Mouse (Mus musculus): ENCODE results near the gene Gm12830. TPM values are rescaled to one million over a fixed set of nuclear protein-coding genes. Genes with fewer than 3 reads are reported as not detected.

Gene Gm12830
- total RNA-seq, 2 experiments from 2014 or later, result not detected

GRCm38 (mm10) chr4:114844600-114844999 lies 23.1 kb downstream of the Gm12830 start:
- DNase-seq, result no peak

DNA sequence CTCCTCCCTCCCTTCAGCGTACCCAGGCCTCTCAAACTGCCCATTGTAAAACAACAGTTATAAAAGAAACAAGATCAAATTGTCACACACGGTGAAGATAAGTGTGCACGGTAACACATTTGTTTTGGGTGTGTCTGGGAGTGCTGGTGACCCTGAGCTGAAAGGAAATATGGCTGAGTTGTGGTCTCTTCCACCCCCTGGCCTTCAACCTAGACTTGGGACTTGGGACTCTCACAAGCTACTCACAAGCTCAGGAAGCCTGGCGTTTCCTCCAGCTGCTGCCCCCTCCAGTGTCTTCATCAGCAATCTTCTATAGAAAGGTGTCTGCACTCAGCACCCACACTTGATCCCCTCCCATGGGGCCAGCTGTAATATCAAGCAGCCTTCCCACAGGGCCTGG lies 24.1 kb downstream of the Gm12830 start:
- DNase-seq, result no peak

DNA sequence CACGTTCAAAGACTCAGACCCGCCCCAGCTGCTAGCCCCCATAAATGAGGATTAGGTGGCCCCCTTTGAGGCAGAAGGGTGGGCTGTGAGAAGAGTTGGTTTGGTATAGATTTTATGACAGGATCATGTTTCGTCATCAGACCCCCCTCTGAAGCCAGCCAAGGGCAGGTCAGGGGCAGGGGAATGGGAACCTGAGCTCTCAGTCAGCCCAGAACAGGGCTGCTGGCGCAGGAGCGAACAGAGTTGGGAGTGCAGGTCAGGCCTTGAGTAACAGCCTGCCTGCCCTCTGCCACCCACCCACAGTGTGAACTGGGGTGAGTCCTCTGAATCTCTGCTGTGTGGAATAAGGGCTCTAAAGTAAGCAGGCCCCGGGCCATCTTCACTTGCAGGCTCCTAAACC lies 25.2 kb downstream of the Gm12830 start:
- no peak for DNase-seq

DNA sequence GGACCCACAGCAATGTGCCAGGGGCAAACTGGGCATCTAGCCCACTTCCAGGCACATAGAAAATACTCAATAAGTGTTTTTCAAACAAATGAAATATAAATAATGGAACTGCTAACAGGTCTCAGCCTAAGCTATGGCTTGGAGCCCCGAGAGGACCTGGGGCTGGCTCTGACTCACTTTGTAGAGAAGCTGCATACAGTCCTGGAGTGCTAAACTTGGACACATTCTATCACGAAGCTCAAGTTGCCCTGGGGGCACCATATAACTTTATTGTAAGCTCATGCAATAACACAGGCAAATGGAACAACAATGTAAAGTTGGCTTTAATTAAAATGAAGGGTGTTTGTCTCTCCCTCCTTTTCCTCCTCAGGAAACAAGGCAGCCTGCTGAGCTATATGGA lies 32.4 kb downstream of the Gm12830 start:
- DNase-seq, result no peak

- DNase-seq, result peak; percentile 44 to 66
Measured at GRCm38 (mm10) chr4:114858426-114858825, 36.9 kb downstream of the Gm12830 start.

DNA sequence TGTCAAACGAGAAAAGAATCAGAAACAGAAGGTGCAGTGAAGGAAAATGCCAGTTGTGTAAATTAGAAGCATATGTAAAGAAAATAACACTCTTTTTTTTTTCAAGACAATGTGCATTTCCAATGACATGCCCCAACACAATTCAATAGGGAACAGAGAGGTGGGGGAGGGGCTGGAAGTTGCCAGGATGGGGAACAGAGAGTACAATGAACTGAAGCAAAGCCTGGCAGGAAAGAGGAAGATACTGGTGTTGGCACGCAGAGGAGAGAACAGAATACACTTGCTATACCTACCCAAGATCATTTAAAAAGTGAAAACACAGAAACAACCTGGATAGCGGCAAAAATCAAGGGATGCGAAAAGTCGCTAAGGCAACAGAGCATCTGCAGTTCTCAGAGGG lies 41.6 kb downstream of the Gm12830 start:
- DNase-seq, result no peak

DNA sequence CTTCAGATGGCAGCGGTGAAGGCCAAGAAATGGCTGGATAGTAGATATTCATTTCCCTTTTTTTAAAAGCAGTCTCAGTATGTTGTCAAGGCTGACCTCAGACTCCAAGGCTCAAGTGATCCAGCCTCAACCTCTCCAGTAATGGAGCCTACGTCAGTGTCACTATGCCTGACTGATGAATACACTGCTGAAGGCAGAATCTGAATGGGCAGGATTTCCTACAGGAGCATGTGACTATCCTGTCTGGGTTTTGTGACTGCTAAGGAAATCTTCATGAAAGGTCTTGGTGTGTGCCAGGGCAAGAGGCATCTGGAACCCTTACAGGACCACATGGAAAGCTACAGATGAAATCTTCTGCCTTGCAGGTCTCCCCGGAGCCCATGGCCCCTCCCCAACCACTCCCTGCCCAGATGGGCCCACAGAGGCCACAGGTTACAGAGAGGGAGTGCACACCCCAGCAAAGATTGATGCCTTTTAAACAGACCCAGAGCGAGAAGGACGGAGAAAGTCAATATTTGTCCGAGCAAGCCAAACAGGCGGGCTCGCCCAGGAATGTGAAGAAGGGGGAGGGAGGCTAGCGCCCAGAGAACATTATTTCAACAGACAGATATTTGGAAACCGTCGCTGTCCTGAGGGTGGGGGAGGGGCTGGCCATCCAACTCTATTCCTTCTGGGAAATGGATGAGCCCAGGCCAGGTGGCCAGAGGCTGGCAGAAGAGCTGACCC lies 48.4 kb downstream of the Gm12830 start:
- peak; percentile 4 to 25 for DNase-seq

GRCm38 (mm10) chr4:114876441-114876972 lies 55.0 kb downstream of the Gm12830 start:
- peak; percentile 12 to 17 for DNase-seq

DNA sequence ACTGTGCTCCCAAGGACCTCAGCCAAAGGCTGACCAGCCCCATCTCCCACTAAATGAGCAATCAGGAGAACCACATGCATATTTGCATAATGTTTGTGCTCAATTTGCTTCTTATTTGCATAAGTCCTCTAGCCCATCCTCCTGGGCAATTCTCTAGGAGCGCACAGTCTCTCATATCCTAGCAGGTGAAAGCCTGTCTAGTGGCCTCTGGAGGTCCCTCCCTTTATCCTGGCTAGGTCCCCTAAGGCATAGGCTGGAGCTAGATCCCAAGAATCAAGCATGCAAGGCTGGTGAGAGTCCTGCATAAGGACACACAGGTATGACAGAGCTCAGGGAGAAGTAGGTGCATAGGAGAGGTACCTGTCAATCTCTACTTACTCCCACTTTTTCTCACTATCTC lies 60.7 kb downstream of the Gm12830 start:
- DNase-seq, result no peak

GRCm38 (mm10) chr4:114897853-114898252 lies 76.3 kb downstream of the Gm12830 start:
- peak; percentile 58 to 61 for DNase-seq

GRCm38 (mm10) chr4:114899885-114900284 lies 78.4 kb downstream of the Gm12830 start:
- no peak for DNase-seq

- DNase-seq, result no peak
Measured at GRCm38 (mm10) chr4:114900866-114901642, 79.5 kb downstream of the Gm12830 start.

DNA sequence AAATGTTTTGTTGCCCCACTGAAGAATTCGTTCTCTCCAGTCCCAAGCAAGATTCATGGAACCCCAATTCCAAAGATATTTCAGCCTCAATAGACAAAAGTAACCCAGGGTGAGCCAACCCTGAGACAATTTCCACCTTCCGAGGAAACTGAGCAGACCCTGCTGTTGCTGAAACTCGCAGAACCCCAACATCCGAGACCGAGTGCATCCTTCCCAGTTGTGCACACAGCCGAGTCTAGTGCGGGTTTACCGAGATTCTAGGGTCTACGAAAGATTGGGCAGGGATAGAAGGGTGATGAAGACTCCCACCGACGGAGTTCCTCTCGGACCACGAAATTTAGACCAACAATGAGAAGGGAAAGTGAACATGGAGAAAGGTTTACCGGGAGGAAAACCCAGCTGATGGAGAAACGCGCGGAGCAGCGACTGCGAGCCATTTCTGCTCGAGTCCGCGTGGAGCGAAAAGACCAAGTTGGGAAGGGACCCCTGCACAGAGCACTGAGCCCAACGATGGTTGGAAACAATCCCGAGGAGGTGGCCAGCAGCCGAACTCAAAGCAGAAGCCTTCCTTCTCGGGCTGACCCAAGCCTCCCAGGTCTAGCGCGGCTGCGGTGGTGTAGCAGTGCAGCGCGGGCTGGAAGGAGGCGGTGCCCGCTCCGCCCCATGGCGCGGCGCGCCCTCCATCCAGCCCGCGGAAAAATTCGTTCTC lies 80.3 kb downstream of the Gm12830 start:
- peak; percentile 19 to 28 for DNase-seq

DNA sequence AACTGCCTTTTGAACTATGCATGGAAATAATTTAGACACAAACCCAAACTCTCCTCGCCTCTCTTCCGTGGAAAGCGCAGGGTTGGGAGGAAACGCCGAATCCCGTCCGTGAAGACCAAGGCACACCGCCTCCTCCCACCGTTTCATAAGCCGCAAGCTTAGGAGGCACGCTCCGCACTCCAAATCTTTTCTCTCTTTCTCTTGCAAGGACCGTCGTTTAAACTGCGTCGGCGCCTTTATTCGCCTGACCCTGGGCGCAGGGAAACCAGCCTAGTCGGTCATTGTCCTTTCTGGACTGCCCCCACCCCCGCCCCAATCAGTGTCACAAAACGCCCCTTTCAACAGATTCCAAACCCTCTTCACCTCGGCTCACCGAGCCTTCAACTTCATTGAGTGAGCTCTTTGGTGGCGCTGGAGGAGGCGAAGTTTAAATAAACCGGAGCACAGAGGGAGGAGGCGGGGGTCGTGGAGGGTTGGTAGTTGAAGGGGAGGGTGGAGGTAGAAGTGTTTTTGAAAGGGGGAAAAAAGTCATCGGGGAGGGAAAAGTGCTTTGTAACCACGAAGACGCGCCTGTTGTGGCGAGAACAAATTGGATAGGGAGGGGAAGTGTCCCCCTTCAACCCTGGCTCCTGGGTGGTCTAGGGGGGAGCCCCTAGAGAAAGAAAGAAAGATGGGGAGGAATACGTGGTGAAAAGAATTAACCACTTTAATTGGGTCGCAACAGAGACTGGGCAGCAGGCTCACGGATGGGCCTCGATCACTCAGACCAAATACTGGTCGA lies 81.3 kb downstream of the Gm12830 start:
- no peak for DNase-seq

DNA sequence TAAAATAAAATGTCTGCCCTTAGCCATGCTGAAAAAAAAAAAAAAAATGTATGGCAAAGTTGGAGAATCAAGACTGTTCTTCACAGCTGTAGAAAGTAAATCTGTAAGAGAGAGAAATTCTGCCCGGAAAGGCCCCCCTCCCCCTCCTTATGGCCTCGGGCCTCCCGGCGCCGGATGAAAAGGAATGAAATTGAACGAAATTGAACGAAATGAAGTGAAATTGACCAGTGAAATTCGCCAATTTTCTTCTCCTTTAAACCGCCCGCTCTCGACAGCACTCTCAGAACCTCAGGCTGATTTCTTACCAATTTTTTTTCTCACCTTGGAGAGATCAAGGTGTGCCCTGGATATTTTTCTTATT lies 81.9 kb downstream of the Gm12830 start:
- DNase-seq, result no peak

DNA sequence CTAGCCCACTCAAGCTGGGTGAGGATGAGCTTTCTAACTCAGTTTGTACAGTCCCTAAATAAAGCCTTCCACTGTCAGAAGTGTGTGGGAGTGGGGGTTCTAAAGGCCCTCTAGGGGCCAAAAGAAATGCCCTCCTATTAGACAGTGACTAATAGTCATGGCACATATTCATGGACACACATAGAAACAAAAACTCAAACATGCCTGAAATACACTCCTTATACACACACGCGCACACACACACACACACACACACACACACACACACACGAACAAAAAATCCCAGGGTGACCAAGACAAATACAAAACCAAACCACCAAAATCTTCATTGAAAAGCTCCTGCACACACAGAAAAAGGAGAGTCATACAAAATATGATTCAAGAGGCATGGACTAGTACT lies 84.0 kb downstream of the Gm12830 start:
- DNase-seq, result no peak

Other genes starting within 250 kb of the Gm12830 start
- 1 to 10 TPM; 1.4 to 1.7 TPM for gene Foxd2, start 87.2 kb downstream of the Gm12830 start, total RNA-seq (2021)
- gene Foxe3, start 104.3 kb downstream of the Gm12830 start, total RNA-seq (2021), result not detected
- gene Cmpk1, start 165.5 kb downstream of the Gm12830 start, total RNA-seq (2021), result 100 to 1,000 TPM; 126 to 128 TPM
- under 1 TPM; 0.56 to 0.79 TPM for gene Stil, start 178.4 kb downstream of the Gm12830 start, total RNA-seq (2021)
- gene Tal1, start 234.7 kb downstream of the Gm12830 start, total RNA-seq (2021), result 1 to 10 TPM; 2.1 to 2.4 TPM